Mouse (Mus musculus) kidney, postnatal 36 days (tissue): ENCODE measurements around the gene Snapc3.
"Not testable (repeated sequence)": the region's sequence is repeated elsewhere in the genome, so short reads cannot be mapped to it uniquely, and the experiment has no call there.

Source experiments
- DNase-seq, 2 experiments: peaks; one replicate each; pipeline ENCODE4 v3.0.0; 2021 to 2022; ENCODE audit warnings: mixed read lengths in 2 of 2

Snapc3 gene

DNA sequence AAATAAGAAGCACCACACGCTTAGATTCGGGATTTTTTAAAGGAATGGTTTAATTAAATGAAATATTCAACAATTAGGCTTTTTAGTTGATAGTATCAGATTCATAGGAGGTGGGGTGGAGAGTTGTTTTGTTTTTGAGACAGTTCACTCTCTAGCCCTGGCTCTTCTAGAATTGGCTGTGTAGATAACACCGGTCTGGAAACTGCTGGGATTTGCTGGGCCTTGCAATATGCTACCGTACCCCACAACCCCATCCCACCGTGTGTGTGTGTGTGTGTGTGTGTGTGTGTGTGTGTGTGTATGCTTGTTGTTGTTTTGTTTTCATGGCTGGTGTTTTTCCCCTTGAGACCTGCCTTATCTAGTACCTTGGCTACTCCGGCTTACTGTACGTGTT lies 83.5 kb downstream of the Snapc3 start:
- DNase-seq, result no peak

DNA sequence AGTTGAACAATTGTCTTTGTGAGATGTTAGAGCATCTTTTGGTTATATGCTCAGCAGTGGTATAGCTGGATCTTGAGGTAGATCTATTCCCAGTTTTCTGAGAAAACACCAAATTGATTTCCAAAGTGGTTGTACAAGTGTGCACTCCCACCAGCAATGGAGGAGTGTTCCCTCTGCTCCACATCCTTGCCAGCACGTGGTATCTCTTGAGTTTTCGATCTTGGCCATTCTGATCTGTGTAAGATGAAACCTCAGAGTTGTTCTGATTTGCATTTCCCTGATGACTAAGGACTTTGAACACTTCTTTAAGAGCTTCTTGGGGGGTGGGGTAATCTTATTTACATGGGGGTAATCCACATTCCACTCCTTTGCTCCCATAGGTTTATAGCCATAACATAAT lies 92.1 kb downstream of the Snapc3 start:
- no peak for DNase-seq

DNA sequence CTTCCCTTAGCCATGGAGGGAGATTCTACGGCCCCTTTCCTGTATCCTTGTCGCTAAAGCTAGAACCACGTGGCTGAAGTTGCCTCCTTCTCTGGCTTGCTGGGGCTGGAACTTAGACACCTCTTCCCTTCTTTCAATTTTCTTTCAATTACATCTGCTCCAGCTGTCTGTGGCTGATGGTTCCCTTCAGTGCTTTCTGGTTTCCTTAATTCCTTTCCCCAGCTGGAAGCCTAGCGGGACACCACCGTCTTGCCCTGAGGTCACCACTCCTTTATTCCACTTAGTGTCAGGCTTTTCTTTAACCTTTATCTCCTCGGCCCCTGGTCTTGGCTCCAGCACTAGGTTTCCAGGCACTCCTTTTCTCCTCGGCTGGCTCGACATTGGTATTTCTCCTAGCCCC lies 93.6 kb downstream of the Snapc3 start:
- no peak for DNase-seq

DNA sequence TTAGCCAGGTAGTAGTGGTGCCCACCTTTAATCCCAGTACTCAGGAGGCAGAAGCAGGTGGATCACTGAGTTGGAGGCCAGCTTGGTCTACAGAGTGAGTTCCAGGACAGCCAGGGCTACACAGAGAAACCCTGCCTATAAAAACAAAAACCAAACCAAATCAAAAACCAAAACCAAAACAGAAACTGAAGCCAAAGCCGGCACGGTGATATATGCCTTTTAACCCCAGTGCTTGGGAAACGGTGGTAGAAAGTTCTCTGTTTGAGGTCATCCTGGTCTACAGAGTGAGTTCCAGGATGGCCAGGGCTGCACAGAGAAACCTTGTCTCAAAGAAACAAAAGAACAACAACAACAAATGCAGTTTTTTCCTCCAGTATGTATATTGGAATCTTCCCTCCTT lies 94.7 kb downstream of the Snapc3 start:
- DNase-seq, result no peak

DNA sequence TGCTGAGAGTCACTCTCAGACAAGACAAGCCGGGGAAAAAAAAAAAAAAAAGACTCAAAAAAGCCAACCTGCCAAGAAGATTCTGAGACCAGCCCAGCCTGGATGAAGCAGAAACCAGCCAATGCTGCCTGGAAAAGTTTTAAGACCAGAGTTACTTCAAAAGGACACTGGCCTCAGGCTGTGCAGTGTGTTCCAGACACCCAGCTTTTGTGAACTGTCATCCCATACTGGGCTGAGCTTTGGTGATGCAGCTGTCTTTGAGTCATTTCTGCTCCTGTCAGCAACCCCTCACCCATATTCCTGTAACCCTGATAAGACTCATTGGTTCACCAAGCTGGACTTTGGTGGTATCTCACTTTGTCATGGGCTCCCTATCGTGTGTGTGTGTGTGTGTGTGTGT lies 95.1 kb downstream of the Snapc3 start:
- no peak for DNase-seq

DNA sequence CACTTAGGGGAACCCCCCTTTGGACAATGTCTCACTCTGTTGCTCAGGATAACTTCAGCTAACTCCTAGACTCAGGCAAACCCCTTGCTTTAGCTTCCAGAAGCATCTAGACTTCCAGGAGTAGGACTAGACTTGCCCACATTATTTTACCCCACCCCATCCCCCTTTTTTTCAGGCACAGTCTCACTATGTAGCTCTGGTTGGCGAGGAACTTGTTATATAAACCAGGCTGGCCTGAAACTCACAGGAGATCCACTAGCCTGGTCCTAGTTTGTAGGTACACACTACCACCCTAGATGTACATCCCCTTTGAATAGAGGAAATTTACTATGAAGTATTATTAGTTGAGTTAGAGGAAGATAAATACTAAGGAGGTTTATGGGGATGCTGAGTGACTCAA lies 96.7 kb downstream of the Snapc3 start:
- no peak for DNase-seq

DNA sequence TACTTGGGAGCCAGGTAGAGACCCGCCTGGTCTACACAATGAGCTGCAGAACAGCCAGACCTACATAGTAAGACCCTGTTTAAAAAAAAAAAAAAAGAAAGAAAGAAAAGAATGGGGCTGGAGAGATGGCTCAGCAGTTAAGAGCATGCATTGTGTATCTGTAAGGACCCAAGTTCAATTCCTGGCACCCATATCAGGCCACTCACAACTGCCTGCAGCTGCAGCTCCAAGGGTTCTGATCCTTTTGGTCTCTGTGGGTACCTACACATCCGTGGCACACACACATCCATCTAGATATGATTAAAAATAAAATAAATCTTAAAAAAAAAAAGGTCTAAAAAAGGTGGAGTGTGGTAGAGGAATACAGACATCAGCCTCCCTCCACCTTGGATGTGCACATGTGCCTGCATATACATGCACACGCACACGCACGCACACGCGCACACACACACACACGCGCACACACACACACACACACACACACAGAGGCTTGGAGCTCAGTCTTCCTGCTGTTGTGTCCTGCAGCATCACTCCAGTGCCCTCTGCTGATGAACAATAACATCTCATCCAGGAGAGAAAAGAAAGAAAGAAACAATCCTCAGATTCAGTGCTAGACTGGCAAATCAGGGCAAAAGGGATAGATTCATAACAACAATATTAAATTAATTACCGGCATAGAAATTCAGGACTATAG lies 97.6 kb downstream of the Snapc3 start:
- DNase-seq, result no peak

DNA sequence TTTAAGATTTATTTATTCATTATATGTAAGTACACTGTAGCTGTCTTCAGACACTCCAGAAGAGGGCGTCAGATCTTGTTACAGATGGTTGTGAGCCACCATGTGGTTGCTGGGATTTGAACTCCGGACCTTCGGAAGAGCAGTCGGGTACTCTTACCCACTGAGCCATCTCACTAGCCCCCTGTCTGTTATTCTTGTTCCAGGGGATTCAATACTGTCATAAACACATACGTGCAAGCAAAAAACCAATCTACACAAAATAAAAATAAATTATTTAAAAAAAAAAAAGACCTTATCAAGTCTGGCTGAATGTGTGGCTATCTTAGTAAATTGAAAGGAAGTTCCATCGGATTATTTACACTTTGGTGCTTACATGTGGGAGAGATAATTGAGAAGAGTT lies 98.6 kb downstream of the Snapc3 start:
- DNase-seq, result not testable (repeated sequence)
